Mouse (Mus musculus) CH12.LX (cell line): Measurements from ENCODE around the gene Il17rc. TPM values are rescaled to one million over a fixed set of nuclear protein-coding genes. Genes with fewer than 3 reads are reported as not detected.

ENCODE experiments used
- DNase-seq: peaks from one replicate; pipeline ENCODE4 v3.0.0-alpha.2; 2013; ENCODE audit errors: extremely low read depth
- H3K27ac ChIP-seq: 2 replicates; pipeline ENCODE4 v1.5.1; 2012; ENCODE audit warnings: low read depth, mild to moderate bottlenecking, control low read depth, moderate library complexity; ENCODE audit not compliant: insufficient read depth
- H3K27me3 ChIP-seq: replicated peaks from 2 replicates; pipeline ENCODE3; 2012; ENCODE audit warnings: inconsistent platforms
- H3K36me3 ChIP-seq, 2 experiments: replicated peaks in 1 of 2; 2 replicates each; pipeline versions ENCODE3 to v1.6.1; 2012; ENCODE audit warnings: inconsistent platforms in 1 of 2, low read length in 1 of 2, mild to moderate bottlenecking in 1 of 2, mixed read lengths in 1 of 2, moderate library complexity in 1 of 2; ENCODE audit not compliant: control insufficient read depth in 1 of 2, insufficient read depth in 1 of 2
- H3K4me1 ChIP-seq, 2 experiments: 2 replicates each; pipeline ENCODE4 v1.6.1; 2012; ENCODE audit warnings: inconsistent platforms in 1 of 2, moderate library complexity in 1 of 2; ENCODE audit not compliant: insufficient read depth in 2 of 2, control insufficient read depth in 1 of 2
- H3K4me2 ChIP-seq: 2 replicates; pipeline ENCODE4 v1.6.1; 2012; ENCODE audit warnings: low read depth, mild to moderate bottlenecking, control low read depth; ENCODE audit not compliant: poor library complexity, insufficient read depth, severe bottlenecking
- H3K4me3 ChIP-seq, 3 experiments: fragments of 150-350 bp in 1 of 3; sonication (generic) in 1 of 3; replicated peaks in 1 of 3; 2 replicates each; pipeline versions ENCODE3 to v1.5.1; 2011 to 2012; ENCODE audit warnings: low read depth in 2 of 3, low read length in 2 of 3, mild to moderate bottlenecking in 2 of 3, moderate library complexity in 2 of 3, control low read depth in 1 of 3, improper control_type of control experiment in 1 of 3, inconsistent platforms in 1 of 3, mixed read lengths in 1 of 3; ENCODE audit not compliant: poor library complexity in 1 of 3
- H3K79me2 ChIP-seq: replicated peaks from 2 replicates; pipeline ENCODE4 v1.6.1; 2012; ENCODE audit warnings: mild to moderate bottlenecking, moderate library complexity; ENCODE audit not compliant: control insufficient read depth, poor library complexity, insufficient read depth, severe bottlenecking; ENCODE audit errors: extremely low read depth
- H3K9ac ChIP-seq: 2 replicates; pipeline ENCODE4 v1.6.1; 2012; ENCODE audit warnings: low read depth, mild to moderate bottlenecking, control low read depth, moderate library complexity; ENCODE audit not compliant: insufficient read depth
- H3K9me3 ChIP-seq: replicated peaks from 2 replicates; pipeline ENCODE3; 2012; ENCODE audit warnings: low read length, inconsistent platforms, mixed read lengths
- BHLHE40 ChIP-seq: IDR thresholded peaks from 2 replicates; pipeline ENCODE4 v1.6.1; 2011; ENCODE audit warnings: mild to moderate bottlenecking, low read depth, low read length, improper control_type of control experiment
- CHD1 ChIP-seq: IDR thresholded peaks from 2 replicates; pipeline ENCODE4 v1.6.1; 2012; ENCODE audit warnings: low read depth, low read length, improper control_type of control experiment, inconsistent platforms
- CTCF ChIP-seq, 2 experiments: IDR thresholded peaks in 1 of 2; conservative IDR thresholded peaks in 1 of 2; 2 replicates each; pipeline ENCODE4 v1.5.1; 2011 to 2012; ENCODE audit warnings: low read depth in 2 of 2, low read length in 2 of 2, improper control_type of control experiment in 1 of 2, inconsistent platforms in 1 of 2, mild to moderate bottlenecking in 1 of 2, moderate library complexity in 1 of 2
- IRF4 ChIP-seq: IDR thresholded peaks from 2 replicates; pipeline ENCODE4 v1.6.1; 2014; ENCODE audit warnings: low read depth, mild to moderate bottlenecking, inconsistent platforms, low read length, improper control_type of control experiment
- MAZ ChIP-seq: IDR thresholded peaks from 2 replicates; pipeline ENCODE4 v1.6.1; 2012; ENCODE audit warnings: low read depth, mild to moderate bottlenecking, inconsistent platforms, low read length, improper control_type of control experiment, moderate library complexity
- MYC ChIP-seq: IDR thresholded peaks from 2 replicates; pipeline ENCODE4 v1.6.1; 2011; ENCODE audit warnings: low read depth, mild to moderate bottlenecking, improper control_type of control experiment, low read length
- POLR2A ChIP-seq: IDR thresholded peaks from 2 replicates; pipeline ENCODE4 v1.6.1; 2011; ENCODE audit warnings: low read depth, mild to moderate bottlenecking, improper control_type of control experiment, low read length
- RAD21 ChIP-seq: IDR thresholded peaks from 2 replicates; pipeline ENCODE4 v1.6.1; 2011; ENCODE audit warnings: low read depth, mild to moderate bottlenecking, low read length, improper control_type of control experiment, moderate library complexity
- SMC3 ChIP-seq: IDR thresholded peaks from 2 replicates; pipeline ENCODE4 v1.6.1; 2011; ENCODE audit warnings: low read depth, low read length, improper control_type of control experiment
- ZNF384 ChIP-seq: IDR thresholded peaks from 2 replicates; pipeline ENCODE4 v1.6.1; 2012; ENCODE audit warnings: low read depth, low read length, improper control_type of control experiment, inconsistent platforms
- dilution Hi-C: fragments of 300-500 bp; cut with MboI; formaldehyde crosslinking; loops from 2 replicates; pipeline ENCODE4 v1.14.3; 2020; ENCODE audit warnings: low sequenced_read_pairs; ENCODE audit not compliant: extremely low pct_unique_long_range_greater_than_20kb, extremely low pct_ligation_motif_present
- in situ Hi-C: fragments of 300-500 bp; cut with MboI; formaldehyde crosslinking; loops from 3 replicates; pipeline ENCODE4 v1.14.3; 2019; ENCODE audit warnings: low sequenced_read_pairs, low pct_ligation_motif_present, low pct_unique_long_range_greater_than_20kb, mixed read lengths
- polyA plus RNA-seq: library from polyadenylated mRNA; unstranded; fragments of >175 nt; gene quantifications from 2 replicates; pipeline ENCODE4 v1.2.1, GENCODE M21; 2012; ENCODE audit warnings: low read depth; ENCODE audit not compliant: insufficient read length
- total RNA-seq, 2 experiments: library from RNA; depleted of rRNA; stranded (reverse); fragments of 300-350 nt in 1 of 2; fragments of >200 nt in 1 of 2; gene quantifications; 2 replicates each; pipeline ENCODE4 v1.2.3; 2012 to 2014

Il17rc gene
- total and polyA plus RNA-seq, 3 experiments = not detected

DNA sequence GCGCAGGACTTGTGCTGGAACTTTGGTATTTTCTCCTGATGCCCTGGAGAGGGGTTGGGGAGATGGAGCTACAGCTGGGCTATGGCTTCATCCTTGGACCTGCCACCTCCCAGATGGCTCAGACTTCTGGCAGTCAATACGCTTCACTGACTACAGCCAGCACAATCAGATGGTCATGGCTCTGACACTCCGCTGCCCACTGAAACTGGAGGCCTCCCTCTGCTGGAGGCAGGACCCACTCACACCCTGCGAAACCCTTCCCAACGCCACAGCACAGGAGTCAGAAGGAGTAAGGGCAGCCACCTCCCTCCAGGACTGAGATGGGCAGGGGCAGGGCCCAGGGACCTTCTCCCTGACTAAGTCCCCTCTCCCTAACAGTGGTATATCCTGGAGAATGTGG is 5.6 kb upstream of the Il17rc start:
- Histone ChIP-seq H3K79me2 (no peaks in the 10 kb centered on the region), H3K27ac (no peak overlapping the region), H3K4me1 (peaks cover 13 to 19% of the 10 kb centered on the region in 2 experiments; a peak in 3 of 4 replicates), H3K36me3 (no peaks in the 10 kb centered on the region), H3K4me2 (no peak overlapping the region), H3K27me3 (peaks cover 30% of the 10 kb centered on the region), H3K4me3 (no peak overlapping the region), H3K9ac (no peak overlapping the region), H3K9me3 (no peaks in the 10 kb centered on the region)
- in situ Hi-C loops (no loop called here), dilution Hi-C loops (no loop called here)
- TF ChIP-seq SMC3 = 0 out of 2 replicates have a peak, but pooled peaks have one; percentile 12
- TF ChIP-seq ZNF384 = no peak
- peak in 1 of 2 experiments; percentile 39; a peak in 2 of 4 replicates for TF ChIP-seq CTCF (conservative IDR thresholded peaks at IDR 0.05 in 1 of 2, IDR thresholded peaks at IDR 0.05 in 1 of 2; ENCODE audit: low read depth in 2 of 2, low read length in 2 of 2)
- no peak for DNase-seq

GRCm38 (mm10) chr6:113468512-113468911 is 2.7 kb upstream of the Il17rc start:
- dilution Hi-C loops (no loop called here), in situ Hi-C loops (no loop called here)
- H3K9me3 ChIP-seq = no peaks in the 10 kb centered on the region
- TF ChIP-seq BHLHE40 (no peak), RAD21 (no peak), POLR2A (no peak), ZNF384 (no peak)
- H3K36me3 ChIP-seq = no peaks in the 10 kb centered on the region
- no peak overlapping the region; the same call in 1 of the 2 replicates for H3K4me2 ChIP-seq
- H3K4me1 ChIP-seq = peaks cover 13 to 19% of the 10 kb centered on the region in 2 experiments; a peak in 3 of 4 replicates
- no peak overlapping the region for H3K4me3 ChIP-seq
- H3K27me3 ChIP-seq = peaks cover 40% of the 10 kb centered on the region
- no peaks in the 10 kb centered on the region for H3K79me2 ChIP-seq
- no peak overlapping the region for H3K27ac ChIP-seq
- DNase-seq = no peak
- H3K9ac ChIP-seq = no peak overlapping the region

DNA sequence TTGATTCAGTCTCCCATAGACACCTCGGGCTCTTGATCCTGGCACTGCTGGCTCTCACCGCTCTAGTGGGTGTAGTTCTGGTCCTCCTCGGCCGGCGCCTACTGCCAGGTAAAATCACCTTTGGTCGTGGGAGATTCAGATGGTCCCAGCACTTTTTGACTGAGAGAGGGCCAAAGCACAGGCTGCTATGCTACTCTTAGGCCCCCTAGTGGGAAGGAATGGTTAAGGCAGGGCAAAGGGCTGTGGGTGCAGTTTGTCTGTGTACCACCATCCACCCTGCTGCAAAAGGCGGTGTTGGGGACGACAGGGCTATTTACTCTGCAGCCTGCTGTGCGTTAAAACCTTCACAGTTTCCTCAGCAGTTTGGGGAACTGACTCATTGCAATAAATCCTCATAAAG is 2.2 kb upstream of the Il17rc start:
- peaks cover 39% of the 10 kb centered on the region for H3K27me3 ChIP-seq
- dilution Hi-C loops (no loop called here), in situ Hi-C loops (no loop called here)
- H3K27ac ChIP-seq = no peak overlapping the region
- H3K36me3 ChIP-seq = no peaks in the 10 kb centered on the region
- peak; percentile 72 for DNase-seq
- TF ChIP-seq CHD1 = no peak
- peak; percentile 71 for TF ChIP-seq RAD21
- TF ChIP-seq IRF4 = no peak
- TF ChIP-seq CTCF (conservative IDR thresholded peaks at IDR 0.05 in 1 of 2, IDR thresholded peaks at IDR 0.05 in 1 of 2; ENCODE audit: low read depth in 2 of 2, low read length in 2 of 2) = peak; percentile 86 to 90
- TF ChIP-seq SMC3 = peak; percentile 77
- 0 out of 2 replicates have a peak, but pooled peaks have one; percentile 22 for TF ChIP-seq MAZ
- 0 out of 2 replicates have a peak, but pooled peaks have one; percentile 16 for TF ChIP-seq MYC
- H3K79me2 ChIP-seq = no peaks in the 10 kb centered on the region
- H3K4me2 ChIP-seq = no peak overlapping the region; the same call in 1 of the 2 replicates
- no peak overlapping the region for H3K9ac ChIP-seq
- H3K9me3 ChIP-seq = no peaks in the 10 kb centered on the region
- no peak overlapping the region for H3K4me3 ChIP-seq
- peaks cover 13 to 19% of the 10 kb centered on the region in 2 experiments; a peak in 3 of 4 replicates for H3K4me1 ChIP-seq
